Mouse (Mus musculus) forebrain, embryonic 15.5 days (tissue): ENCODE results near the gene Irx2. TPM values are rescaled to one million over a fixed set of nuclear protein-coding genes. Genes with fewer than 3 reads are reported as not detected.

ENCODE experiments used
- ATAC-seq: fragments of 200-750 bp; cut with Nextera tagmentation; replicated peaks from 2 replicates; pipeline ENCODE4 v1.8.0; 2017; ENCODE audit warnings: mild to moderate bottlenecking, moderate TSS enrichment, moderate library complexity
- H3K27ac ChIP-seq: fragments of 300-500 bp; sonication (generic); replicated peaks from 2 replicates; pipeline ENCODE4 v1.5.1; 2015; ENCODE audit warnings: mild to moderate bottlenecking, inconsistent platforms
- H3K27me3 ChIP-seq: fragments of 300-500 bp; sonication (generic); 2 replicates; pipeline ENCODE4 v1.6.1; 2015; ENCODE audit warnings: inconsistent platforms
- H3K36me3 ChIP-seq: fragments of 300-500 bp; sonication (generic); 2 replicates; pipeline ENCODE4 v1.6.1; 2015; ENCODE audit warnings: mild to moderate bottlenecking, inconsistent platforms
- H3K4me1 ChIP-seq: fragments of 300-500 bp; sonication (generic); 2 replicates; pipeline ENCODE4 v1.6.1; 2015; ENCODE audit warnings: inconsistent platforms
- H3K4me2 ChIP-seq: fragments of 300-500 bp; sonication (generic); replicated peaks from 2 replicates; pipeline ENCODE4 v1.6.1; 2015; ENCODE audit warnings: mild to moderate bottlenecking, inconsistent platforms
- H3K4me3 ChIP-seq: fragments of 300-500 bp; sonication (generic); 2 replicates; pipeline ENCODE4 v1.5.1; 2015; ENCODE audit warnings: mild to moderate bottlenecking, inconsistent platforms
- H3K9ac ChIP-seq: fragments of 300-500 bp; sonication (generic); replicated peaks from 2 replicates; pipeline ENCODE4 v1.6.1; 2015; ENCODE audit warnings: mild to moderate bottlenecking, inconsistent platforms
- H3K9me3 ChIP-seq: fragments of 300-500 bp; sonication (generic); 2 replicates; pipeline ENCODE4 v1.6.1; 2016; ENCODE audit warnings: inconsistent platforms
- WGBS: fragments of 180-500 bp; shearing (Covaris S2); methylation state at CpG from one replicate; pipeline ENCODE4 v1.1.7; 2015; ENCODE audit warnings: mixed read lengths; 5-methylcytosine and 5-hydroxymethylcytosine counted together
- polyA plus RNA-seq: library from polyadenylated mRNA; unstranded; fragments of >200 nt; fragmentation: Nextera tagmentation; extraction: Ambion mirVana; gene quantifications from 2 replicates; pipeline ENCODE4 v1.2.1, GENCODE M21; 2015

Irx2 gene
- polyA plus RNA-seq, 1 experiment from 2014 or later = 0.90 TPM

DNA sequence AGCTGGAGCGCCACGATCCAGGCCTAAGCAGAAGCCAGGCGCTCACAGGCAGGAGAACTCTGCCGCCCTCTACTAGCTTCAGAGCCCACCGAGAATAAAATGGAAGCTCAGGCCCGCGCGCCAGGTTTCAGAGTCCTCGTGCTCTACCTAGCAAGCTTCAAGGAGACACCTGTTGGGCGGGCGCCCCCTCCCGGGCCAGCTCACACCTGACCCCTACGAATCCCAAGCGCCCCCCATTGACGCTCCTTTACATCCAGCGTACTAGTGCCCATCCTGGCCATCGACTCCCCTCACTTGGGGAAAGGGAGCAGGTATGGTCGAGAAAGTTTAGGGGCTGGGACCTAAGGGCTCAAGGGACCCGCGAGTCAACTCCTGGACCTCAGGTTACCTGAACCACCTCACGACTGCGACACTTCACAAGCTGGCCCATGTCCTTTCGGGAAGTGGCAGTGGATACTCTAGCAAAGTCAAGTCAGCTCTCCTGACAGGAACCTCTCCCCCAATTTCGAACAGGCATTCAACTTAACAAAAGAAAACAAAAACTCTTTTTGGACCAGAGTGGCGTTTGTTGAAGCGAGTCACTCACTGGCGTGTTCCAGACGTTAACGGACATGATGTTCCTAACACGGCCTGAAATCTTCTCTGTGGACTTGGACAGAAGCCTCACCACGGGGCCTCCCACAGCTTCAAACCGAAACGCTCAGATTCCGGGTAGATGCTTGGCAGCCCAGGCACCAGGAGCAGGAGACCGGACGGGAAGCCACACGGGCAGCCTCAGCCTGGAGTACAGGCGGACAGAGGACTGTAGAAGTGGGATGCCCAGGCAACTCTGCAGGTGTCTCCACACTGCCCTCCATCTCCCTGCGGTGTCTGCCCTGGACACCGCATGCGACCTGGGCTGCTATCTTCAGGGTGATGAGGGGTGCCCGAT lies 964 bp upstream of the Irx2 start:
- H3K4me3 ChIP-seq = peak overlapping the region; percentile 45
- peaks cover 94% of the 10 kb centered on the region for H3K27me3 ChIP-seq
- H3K36me3 ChIP-seq = no peaks in the 10 kb centered on the region
- no peaks in the 10 kb centered on the region for H3K9me3 ChIP-seq
- no peak overlapping the region for H3K9ac ChIP-seq
- peaks cover 31% of the 10 kb centered on the region for H3K4me1 ChIP-seq
- ATAC-seq = no peak; the same call in 1 of the 2 replicates
- H3K27ac ChIP-seq = no peak overlapping the region
- peak overlapping the region; percentile 85 for H3K4me2 ChIP-seq
- WGBS = under 1% methylated on average over 42 of the region's 42 CpGs

GRCm38 (mm10) chr13:72628935-72629631 lies 463 bp downstream of the Irx2 start:
- ATAC-seq = peak; percentile 53
- H3K27me3 ChIP-seq = peaks cover 92% of the 10 kb centered on the region

DNA sequence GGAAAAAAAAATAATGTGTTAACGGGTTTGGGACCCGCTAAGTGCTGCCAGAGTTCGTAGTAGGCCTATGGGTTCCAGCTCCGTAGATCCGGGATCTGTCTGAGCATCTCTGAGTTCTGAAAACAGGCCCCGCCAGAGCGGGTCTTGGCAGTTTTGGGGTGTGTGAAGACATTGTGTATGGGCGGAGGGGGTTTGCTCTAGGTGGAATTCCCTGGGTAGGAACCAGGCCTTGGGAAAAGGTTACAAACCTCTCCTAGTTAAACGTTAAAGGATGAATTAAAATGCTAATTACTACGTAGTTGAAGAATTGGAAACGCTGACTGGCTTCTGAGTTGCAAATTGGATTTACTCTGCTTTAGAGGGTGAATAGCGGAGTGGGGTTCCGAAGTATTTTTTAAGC lies 1.2 kb downstream of the Irx2 start:
- Histone ChIP-seq H3K36me3 (no peaks in the 10 kb centered on the region), H3K27me3 (peaks cover 93% of the 10 kb centered on the region), H3K4me1 (peaks cover 31% of the 10 kb centered on the region), H3K4me3 (no peak overlapping the region), H3K4me2 (no peak overlapping the region), H3K9ac (no peak overlapping the region), H3K27ac (no peak overlapping the region), H3K9me3 (no peaks in the 10 kb centered on the region)
- ATAC-seq = no peak
- 1% methylated on average over 13 of the region's 13 CpGs for WGBS

More at GRCm38 (mm10) chr13:72628935-72629631, 463 bp downstream of the Irx2 start:
- no peak overlapping the region for H3K27ac ChIP-seq
- H3K36me3 ChIP-seq = no peaks in the 10 kb centered on the region
- WGBS = under 1% methylated on average over 88 of the region's 88 CpGs
- H3K4me2 ChIP-seq = peak overlapping the region; percentile 85
- peak overlapping the region; percentile 36; the same call in 1 of the 2 replicates for H3K9ac ChIP-seq
- H3K4me1 ChIP-seq = peaks cover 31% of the 10 kb centered on the region
- H3K4me3 ChIP-seq = peak overlapping the region; percentile 45
- no peaks in the 10 kb centered on the region for H3K9me3 ChIP-seq

DNA sequence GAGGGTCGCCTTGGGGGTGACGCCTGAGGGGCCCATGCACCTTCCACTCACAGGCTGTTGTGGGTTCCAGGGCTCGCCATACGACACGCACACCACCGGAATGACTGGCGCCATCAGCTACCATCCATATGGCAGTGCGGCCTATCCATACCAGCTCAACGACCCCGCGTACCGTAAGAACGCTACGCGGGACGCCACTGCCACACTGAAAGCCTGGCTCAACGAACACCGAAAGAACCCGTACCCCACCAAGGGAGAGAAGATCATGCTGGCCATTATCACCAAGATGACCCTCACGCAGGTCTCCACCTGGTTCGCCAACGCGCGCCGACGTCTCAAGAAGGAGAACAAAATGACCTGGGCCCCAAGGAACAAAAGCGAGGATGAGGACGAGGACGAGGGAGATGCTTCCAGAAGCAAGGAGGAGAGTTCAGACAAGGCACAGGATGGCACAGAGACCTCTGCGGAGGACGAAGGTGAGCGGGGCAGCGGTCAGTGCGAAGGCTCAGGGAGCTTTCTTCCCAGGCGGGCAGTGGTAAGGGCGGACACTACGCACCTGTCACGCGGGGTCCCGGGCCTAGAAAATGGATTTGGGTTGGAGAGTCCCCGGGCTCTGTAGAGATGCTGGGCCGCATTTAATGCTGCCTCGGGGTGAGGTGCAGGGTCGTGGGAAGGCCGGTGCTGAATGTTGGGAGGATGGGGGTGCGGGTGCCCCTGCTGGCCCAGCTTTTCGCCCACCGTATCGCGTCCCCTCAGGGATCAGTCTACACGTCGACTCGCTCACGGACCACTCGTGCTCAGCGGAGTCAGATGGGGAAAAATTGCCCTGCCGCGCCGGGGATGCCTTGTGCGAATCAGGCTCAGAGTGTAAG lies 2.1 kb downstream of the Irx2 start:
- no peak overlapping the region; the same call in 1 of the 2 replicates for H3K4me2 ChIP-seq
- WGBS = under 1% methylated on average over 60 of the region's 60 CpGs
- peaks cover 31% of the 10 kb centered on the region for H3K4me1 ChIP-seq
- peak overlapping the region; percentile 11; the same call in 1 of the 2 replicates for H3K4me3 ChIP-seq
- no peak overlapping the region for H3K9ac ChIP-seq
- H3K27me3 ChIP-seq = peaks cover 94% of the 10 kb centered on the region
- H3K27ac ChIP-seq = no peak overlapping the region
- no peaks in the 10 kb centered on the region for H3K36me3 ChIP-seq
- no peak for ATAC-seq
- no peaks in the 10 kb centered on the region for H3K9me3 ChIP-seq

GRCm38 (mm10) chr13:72631373-72632021 lies 2.9 kb downstream of the Irx2 start:
- peak overlapping the region; percentile 11 for H3K4me3 ChIP-seq

DNA sequence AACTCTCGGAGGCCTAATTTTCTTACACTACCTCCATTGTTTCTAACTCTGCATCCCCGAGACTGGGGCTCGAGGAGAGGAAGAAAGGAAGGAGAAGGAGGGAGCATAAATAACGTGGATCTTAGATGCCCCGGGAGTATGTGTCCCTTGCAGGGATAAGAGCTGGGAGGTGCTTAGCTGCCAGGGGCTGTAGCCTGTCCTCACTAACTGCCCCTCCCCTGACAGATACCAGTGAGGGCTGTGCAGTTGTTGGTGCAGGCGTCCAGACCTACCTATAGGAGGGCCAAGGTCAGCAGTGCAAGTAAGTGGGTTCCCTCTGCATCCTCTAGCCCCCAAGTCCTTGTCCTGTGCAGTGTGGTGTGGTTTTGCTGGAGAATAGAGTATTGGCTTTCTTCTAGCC lies 3.7 kb downstream of the Irx2 start:
- Histone ChIP-seq H3K36me3 (no peaks in the 10 kb centered on the region), H3K9me3 (no peaks in the 10 kb centered on the region), H3K27ac (no peak overlapping the region), H3K4me2 (no peak overlapping the region), H3K4me1 (peaks cover 30% of the 10 kb centered on the region), H3K9ac (no peak overlapping the region), H3K27me3 (peaks cover 92% of the 10 kb centered on the region), H3K4me3 (no peak overlapping the region)
- 8% methylated on average over 6 of the region's 6 CpGs for WGBS
- ATAC-seq = no peak

More at GRCm38 (mm10) chr13:72631373-72632021, 2.9 kb downstream of the Irx2 start:
- no peaks in the 10 kb centered on the region for H3K36me3 ChIP-seq
- peaks cover 31% of the 10 kb centered on the region for H3K4me1 ChIP-seq
- H3K27me3 ChIP-seq = peaks cover 92% of the 10 kb centered on the region
- no peak for ATAC-seq
- peak overlapping the region; percentile 16; the same call in 1 of the 2 replicates for H3K4me2 ChIP-seq
- WGBS = under 1% methylated on average over 61 of the region's 62 CpGs
- H3K27ac ChIP-seq = no peak overlapping the region
- H3K9ac ChIP-seq = no peak overlapping the region
- no peaks in the 10 kb centered on the region for H3K9me3 ChIP-seq

GRCm38 (mm10) chr13:72633097-72633496 lies 4.5 kb downstream of the Irx2 start:
- Histone ChIP-seq H3K9ac (no peak overlapping the region), H3K4me2 (no peak overlapping the region), H3K27me3 (peaks cover 92% of the 10 kb centered on the region), H3K36me3 (no peaks in the 10 kb centered on the region), H3K9me3 (no peaks in the 10 kb centered on the region), H3K4me1 (peaks cover 24% of the 10 kb centered on the region), H3K4me3 (no peak overlapping the region), H3K27ac (no peak overlapping the region)
- WGBS = 27% methylated on average over 2 of the region's 2 CpGs
- ATAC-seq = no peak

DNA sequence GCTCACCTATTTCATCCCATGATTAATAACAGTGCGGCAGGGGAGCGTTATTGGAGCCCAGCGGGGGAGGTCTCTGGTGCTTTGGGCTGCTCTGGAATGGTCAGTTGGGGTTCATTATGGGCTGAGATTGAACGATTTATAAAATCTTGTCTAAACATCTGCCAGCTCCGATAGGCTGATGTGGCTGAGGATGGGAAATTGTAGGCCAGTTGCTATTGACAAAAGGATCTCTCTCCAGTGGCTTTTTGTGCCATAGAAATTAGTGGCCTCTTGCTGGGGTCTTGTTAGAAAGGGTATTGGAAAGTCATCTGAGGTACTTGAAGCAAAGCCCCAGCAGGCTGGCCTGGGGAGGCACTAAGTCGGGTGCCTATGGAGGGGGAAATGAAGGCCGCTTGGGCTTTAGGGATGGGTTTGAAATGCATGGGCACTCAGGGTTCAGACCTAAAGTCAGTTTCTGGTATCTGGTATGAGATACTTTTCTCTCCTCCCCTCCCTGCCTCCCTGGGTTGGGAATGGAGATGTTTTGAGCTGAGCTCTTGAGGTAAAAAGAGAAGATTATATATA lies 6.2 kb downstream of the Irx2 start:
- no peaks in the 10 kb centered on the region for H3K36me3 ChIP-seq
- no peak for ATAC-seq
- peaks cover 24% of the 10 kb centered on the region for H3K4me1 ChIP-seq
- H3K9me3 ChIP-seq = no peaks in the 10 kb centered on the region
- H3K27ac ChIP-seq = no peak overlapping the region
- H3K27me3 ChIP-seq = peaks cover 93% of the 10 kb centered on the region
- no peak overlapping the region for H3K4me3 ChIP-seq
- no peak overlapping the region for H3K9ac ChIP-seq
- WGBS = 2% methylated on average over 7 of the region's 7 CpGs
- H3K4me2 ChIP-seq = no peak overlapping the region

- no peak for ATAC-seq
- Histone ChIP-seq H3K27ac (no peak overlapping the region), H3K27me3 (peaks cover 94% of the 10 kb centered on the region), H3K9ac (no peak overlapping the region), H3K9me3 (no peaks in the 10 kb centered on the region), H3K4me1 (peaks cover 20% of the 10 kb centered on the region), H3K4me3 (no peak overlapping the region), H3K4me2 (no peak overlapping the region), H3K36me3 (no peaks in the 10 kb centered on the region)
- WGBS = under 1% methylated on average over 20 of the region's 20 CpGs
Observed at GRCm38 (mm10) chr13:72636331-72636851, 7.8 kb downstream of the Irx2 start.

DNA sequence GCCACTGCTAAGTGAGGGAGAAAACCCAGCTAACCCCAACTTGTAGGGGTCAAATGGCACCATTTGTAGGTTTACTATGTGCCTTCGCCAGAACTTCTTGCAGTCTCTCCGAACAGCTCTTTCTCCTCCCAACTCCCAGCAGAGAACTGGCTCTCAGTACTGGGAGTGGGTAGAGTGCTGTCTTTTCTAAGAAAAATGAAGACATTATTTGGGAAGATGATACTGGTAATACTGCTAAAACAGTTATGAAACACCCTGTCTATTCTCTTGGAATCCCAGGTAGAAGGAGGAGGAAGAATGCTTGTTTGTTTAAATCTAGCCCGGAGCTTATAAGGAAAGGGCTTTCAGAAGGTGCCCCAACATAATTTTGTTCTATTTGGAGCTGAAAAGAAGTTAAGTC lies 8.9 kb downstream of the Irx2 start:
- no peaks in the 10 kb centered on the region for H3K9me3 ChIP-seq
- H3K9ac ChIP-seq = no peak overlapping the region
- H3K27me3 ChIP-seq = peaks cover 93% of the 10 kb centered on the region
- no peaks in the 10 kb centered on the region for H3K36me3 ChIP-seq
- H3K4me3 ChIP-seq = no peak overlapping the region
- WGBS = 6% methylated on average over 3 of the region's 3 CpGs
- no peak overlapping the region for H3K4me2 ChIP-seq
- no peak for ATAC-seq
- H3K4me1 ChIP-seq = peaks cover 16% of the 10 kb centered on the region
- no peak overlapping the region for H3K27ac ChIP-seq
